Mouse (Mus musculus): ENCODE measurements around the gene Phc2.

DNA sequence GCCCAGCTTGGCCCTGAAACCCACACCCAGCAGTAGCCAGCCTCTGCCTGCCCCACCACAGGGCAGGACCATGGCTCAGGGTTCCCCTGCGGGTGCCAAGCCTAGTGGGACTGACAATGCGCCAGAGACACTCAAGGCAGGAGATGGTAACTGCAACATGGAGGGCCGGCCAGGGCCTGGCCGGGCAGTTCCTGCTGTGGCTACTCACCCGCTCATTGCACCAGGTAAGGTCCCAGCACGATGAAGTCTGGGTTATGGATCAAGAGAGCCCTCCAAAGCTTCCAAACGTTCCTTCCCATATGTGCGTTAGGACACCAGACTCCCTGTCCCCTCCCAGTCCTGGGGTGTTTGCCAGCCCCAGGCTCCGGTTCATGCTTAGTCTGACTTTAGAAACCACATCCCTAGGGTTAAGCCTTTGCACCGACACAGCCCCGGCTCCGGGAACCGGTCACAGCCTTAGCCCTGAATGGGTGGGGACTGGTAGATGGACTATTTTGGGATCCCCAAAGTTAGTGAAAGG, 57.7 kb downstream of the Phc2 start:
- TF ChIP-seq POLR2A (IDR thresholded peaks at IDR 0.05; ENCODE audit: borderline replicate concordance, low read depth, low read length) (no peak), CTCF (IDR thresholded peaks at IDR 0.05; ENCODE audit: low read depth, low read length) (no peak)
